Mouse (Mus musculus): ENCODE results near the gene Rnf114.

Gene Rnf114

GRCm38 (mm10) chr2:167563035-167563434, 70.6 kb downstream of the Rnf114 start:
- CTCF ChIA-PET, result no interaction called here

DNA sequence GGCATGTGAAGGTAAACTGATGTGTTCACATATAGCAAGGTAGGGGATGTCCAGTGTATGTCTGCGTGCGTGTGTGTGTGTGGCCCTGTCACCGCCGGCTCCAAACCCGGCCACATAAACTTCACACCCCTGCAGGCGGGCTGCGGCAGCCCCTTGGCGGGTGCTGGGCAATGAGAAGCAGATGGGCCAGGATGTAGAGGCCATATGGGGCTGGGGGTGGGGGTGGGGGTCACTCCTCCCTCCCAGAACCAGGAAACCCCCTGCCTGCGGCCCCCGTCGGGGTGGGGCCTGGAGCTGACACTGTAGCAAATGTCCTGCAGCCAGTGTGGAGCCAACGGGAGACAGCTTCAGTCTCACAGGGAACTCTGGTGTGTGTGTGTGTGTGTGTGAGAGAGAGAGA, 71.3 kb downstream of the Rnf114 start:
- CTCF ChIA-PET, result no interaction called here

- CTCF ChIA-PET, result no interaction called here
Observed at GRCm38 (mm10) chr2:167564551-167565311, 72.3 kb downstream of the Rnf114 start.

GRCm38 (mm10) chr2:167565312-167565656, 72.8 kb downstream of the Rnf114 start:
- CTCF ChIA-PET, result no interaction called here

GRCm38 (mm10) chr2:167565682-167566081, 73.2 kb downstream of the Rnf114 start:
- CTCF ChIA-PET, result interaction anchor here (0.7 kb wide), 1 partner anchor 31 kb away, joined by 8 read pairs; no protein-coding TSS in a partner anchor
